Mouse (Mus musculus) lung, postnatal 36 days (tissue): Measurements from ENCODE around the gene Manbal.

ENCODE experiments used
- DNase-seq: peaks from one replicate; pipeline ENCODE4 v3.0.0; 2022; ENCODE audit warnings: mixed read lengths

Manbal gene

GRCm38 (mm10) chr2:157441363-157441762 lies 74.0 kb downstream of the Manbal start:
- DNase-seq: no peak
